Mouse (Mus musculus): ENCODE results near the gene Prkag2. TPM values are rescaled to one million over a fixed set of nuclear protein-coding genes. Genes with fewer than 3 reads are reported as not detected.

Gene Prkag2
- polyA plus RNA-seq, 1 experiment from 2014 or later: 7.2 TPM

DNA sequence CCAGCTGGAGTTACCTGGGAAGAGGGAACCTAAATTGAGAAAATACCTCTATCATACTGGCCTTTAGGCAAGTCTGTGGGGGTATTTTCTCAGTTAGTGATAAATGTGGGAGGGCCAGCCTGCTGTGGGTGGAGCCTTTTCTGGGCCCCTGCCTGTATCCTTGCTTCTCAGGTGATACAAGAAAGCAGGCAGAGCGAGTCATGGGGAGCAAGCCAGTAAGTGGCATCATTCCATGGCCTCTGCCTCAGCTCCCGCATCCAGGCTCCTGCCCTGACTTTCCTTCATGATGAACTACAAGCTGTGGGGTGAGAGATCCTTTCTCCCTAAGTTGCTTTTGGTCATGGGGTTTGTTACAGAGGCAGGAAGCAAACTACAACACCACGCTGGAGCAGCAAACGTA lies 196.4 kb downstream of the Prkag2 start:
- Histone ChIP-seq H3K36me3 (0 out of 2 replicates have a peak, but pooled peaks cover 5% of the 10 kb centered on the region), H3K27ac (no peak overlapping the region), H3K27me3 (replicated peaks) (peaks cover 10% of the 10 kb centered on the region; the same call in 1 of the 2 replicates), H3K4me1 (peaks cover 32% of the 10 kb centered on the region), H3K9ac (no peak overlapping the region), H3K4me3 (no peak overlapping the region), H3K9me3 (replicated peaks) (no peaks in the 10 kb centered on the region), H3K4me2 (no peak overlapping the region)
- no peak for ATAC-seq
- WGBS (ENCODE audit: insufficient replicate concordance): 74% methylated on average over 4 of the region's 4 CpGs

DNA sequence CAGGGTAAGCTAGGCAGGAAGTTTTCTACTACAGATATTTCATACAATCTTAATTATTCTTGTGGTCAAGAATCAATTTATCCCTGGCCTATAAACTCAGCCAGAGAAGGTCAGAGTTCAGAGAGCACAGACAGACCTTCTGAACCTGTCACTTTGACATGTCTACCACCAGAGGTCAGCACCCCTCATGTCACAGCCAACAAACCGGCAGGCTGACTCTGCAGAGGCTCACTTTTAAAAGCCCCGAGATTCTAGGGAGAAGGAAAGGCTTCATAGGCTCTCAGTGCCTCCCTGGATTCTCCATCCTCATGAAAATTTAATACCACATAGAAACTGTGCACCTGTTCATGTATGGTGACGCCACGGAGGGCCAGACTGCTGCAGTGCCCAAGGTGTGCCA lies 197.6 kb downstream of the Prkag2 start:
- Histone ChIP-seq H3K4me1 (peaks cover 21% of the 10 kb centered on the region), H3K27me3 (replicated peaks) (peaks cover 10% of the 10 kb centered on the region; the same call in 1 of the 2 replicates), H3K9ac (no peak overlapping the region), H3K9me3 (replicated peaks) (no peaks in the 10 kb centered on the region), H3K4me3 (no peak overlapping the region), H3K4me2 (no peak overlapping the region), H3K27ac (no peak overlapping the region), H3K36me3 (0 out of 2 replicates have a peak, but pooled peaks cover 5% of the 10 kb centered on the region)
- WGBS (ENCODE audit: insufficient replicate concordance): 33% methylated on average over 4 of the region's 4 CpGs
- ATAC-seq: no peak

DNA sequence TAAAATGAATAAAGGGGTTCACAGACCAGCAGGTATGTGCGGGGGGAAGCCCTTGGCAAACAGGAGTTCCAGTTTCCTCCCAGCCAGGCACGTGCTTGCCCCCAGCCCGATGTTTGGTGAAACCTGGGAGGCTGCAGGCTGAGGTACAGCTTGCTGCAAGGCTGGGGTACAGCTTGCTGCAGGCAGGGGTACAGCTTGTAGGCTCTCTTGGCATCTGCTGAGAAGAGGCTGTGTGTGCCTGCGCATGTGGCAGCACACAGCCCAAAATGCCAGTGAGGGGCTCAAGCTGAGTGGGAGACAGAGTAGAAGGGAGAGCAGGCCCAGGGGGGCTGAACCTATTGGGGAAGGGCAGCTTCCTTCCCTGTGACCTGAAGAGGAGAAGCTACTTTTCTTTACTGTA lies 204.8 kb downstream of the Prkag2 start:
- Histone ChIP-seq H3K27me3 (replicated peaks) (no peaks in the 10 kb centered on the region), H3K36me3 (no peaks in the 10 kb centered on the region), H3K27ac (no peak overlapping the region), H3K4me3 (no peak overlapping the region), H3K4me1 (peaks cover 11% of the 10 kb centered on the region; the same call in 1 of the 2 replicates), H3K4me2 (no peak overlapping the region), H3K9me3 (replicated peaks) (no peaks in the 10 kb centered on the region), H3K9ac (no peak overlapping the region)
- 74% methylated on average over 4 of the region's 4 CpGs for WGBS (ENCODE audit: insufficient replicate concordance)
- ATAC-seq: no peak

DNA sequence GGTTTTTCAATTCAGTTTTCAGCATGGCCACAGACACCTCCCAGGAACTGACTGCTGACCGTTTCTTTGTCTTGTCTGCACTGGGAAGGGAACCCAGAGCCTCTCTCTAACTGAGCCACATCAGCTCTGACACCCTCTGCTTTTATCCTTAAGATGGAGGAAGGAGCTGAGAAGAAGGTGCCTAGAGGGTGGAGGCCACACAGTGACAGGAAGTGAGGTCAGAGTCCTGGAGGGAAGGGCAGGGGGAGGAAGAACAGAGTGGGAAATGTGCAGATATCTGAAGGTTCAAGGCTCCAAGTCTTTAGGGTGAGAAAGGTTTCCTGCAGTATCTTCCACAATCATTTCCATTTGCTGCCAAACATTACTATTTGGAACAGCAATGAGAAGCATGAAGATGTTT lies 205.6 kb downstream of the Prkag2 start:
- no peak overlapping the region for H3K4me3 ChIP-seq
- H3K4me2 ChIP-seq: no peak overlapping the region
- 31% methylated on average over 1 of the region's 1 CpGs for WGBS (ENCODE audit: insufficient replicate concordance)
- H3K27me3 ChIP-seq (replicated peaks): no peaks in the 10 kb centered on the region
- no peaks in the 10 kb centered on the region for H3K9me3 ChIP-seq (replicated peaks)
- ATAC-seq: no peak
- peaks cover 16% of the 10 kb centered on the region; the same call in 1 of the 2 replicates for H3K4me1 ChIP-seq
- H3K9ac ChIP-seq: no peak overlapping the region
- no peak overlapping the region for H3K27ac ChIP-seq
- no peaks in the 10 kb centered on the region for H3K36me3 ChIP-seq

DNA sequence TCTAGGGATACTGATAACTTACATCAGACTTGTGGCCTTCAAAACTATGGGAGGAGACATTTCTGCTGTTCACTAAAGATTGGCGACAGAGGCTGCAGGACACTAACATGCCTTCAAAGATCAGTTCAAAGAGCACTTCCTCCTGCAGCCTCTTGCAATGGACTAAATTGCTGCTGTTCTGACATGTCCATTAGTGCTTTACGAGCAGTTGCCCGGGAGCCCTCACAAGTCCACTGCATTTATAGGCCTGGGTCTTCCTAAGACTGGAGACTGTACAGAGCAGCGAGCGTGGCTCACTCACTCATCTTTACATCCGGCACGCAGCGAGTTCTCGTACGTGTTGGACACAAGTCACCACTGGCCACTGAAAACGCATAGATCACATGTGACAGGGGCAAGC lies 208.0 kb downstream of the Prkag2 start:
- Histone ChIP-seq H3K4me1 (peaks cover 20% of the 10 kb centered on the region; the same call in 1 of the 2 replicates), H3K4me2 (no peak overlapping the region), H3K27me3 (replicated peaks) (no peaks in the 10 kb centered on the region), H3K9ac (no peak overlapping the region), H3K36me3 (no peaks in the 10 kb centered on the region), H3K9me3 (replicated peaks) (no peaks in the 10 kb centered on the region), H3K4me3 (no peak overlapping the region), H3K27ac (no peak overlapping the region)
- 78% methylated on average over 11 of the region's 11 CpGs for WGBS (ENCODE audit: insufficient replicate concordance)
- ATAC-seq: no peak

DNA sequence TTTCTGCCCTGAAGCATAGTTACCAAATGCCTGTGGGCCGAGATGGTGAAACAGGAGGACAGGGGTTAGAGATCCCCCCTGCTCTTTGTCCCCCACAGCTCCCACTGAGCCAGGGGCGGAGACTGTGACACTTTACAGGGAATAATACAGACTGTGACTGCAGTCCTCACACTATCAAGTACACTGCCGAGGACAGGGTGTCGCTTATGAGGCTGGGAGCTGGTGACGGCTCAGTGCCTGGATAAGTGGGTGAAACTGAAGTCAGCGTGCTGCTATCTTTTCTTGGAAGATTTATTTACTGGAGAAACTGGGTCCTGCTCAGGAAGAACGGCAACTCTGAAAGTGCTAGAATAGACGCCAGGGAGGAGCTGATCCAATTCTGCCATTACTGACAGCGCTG lies 210.6 kb downstream of the Prkag2 start:
- H3K36me3 ChIP-seq: peaks cover 12% of the 10 kb centered on the region
- H3K9ac ChIP-seq: no peak overlapping the region
- no peak for ATAC-seq
- H3K27me3 ChIP-seq (replicated peaks): no peaks in the 10 kb centered on the region
- H3K4me3 ChIP-seq: no peak overlapping the region
- no peaks in the 10 kb centered on the region for H3K9me3 ChIP-seq (replicated peaks)
- H3K4me2 ChIP-seq: no peak overlapping the region
- peaks cover 12% of the 10 kb centered on the region; the same call in 1 of the 2 replicates for H3K4me1 ChIP-seq
- H3K27ac ChIP-seq: 0 out of 2 replicates have a peak overlapping the region, but pooled peaks have one; percentile 7
- WGBS (ENCODE audit: insufficient replicate concordance): 62% methylated on average over 9 of the region's 9 CpGs

DNA sequence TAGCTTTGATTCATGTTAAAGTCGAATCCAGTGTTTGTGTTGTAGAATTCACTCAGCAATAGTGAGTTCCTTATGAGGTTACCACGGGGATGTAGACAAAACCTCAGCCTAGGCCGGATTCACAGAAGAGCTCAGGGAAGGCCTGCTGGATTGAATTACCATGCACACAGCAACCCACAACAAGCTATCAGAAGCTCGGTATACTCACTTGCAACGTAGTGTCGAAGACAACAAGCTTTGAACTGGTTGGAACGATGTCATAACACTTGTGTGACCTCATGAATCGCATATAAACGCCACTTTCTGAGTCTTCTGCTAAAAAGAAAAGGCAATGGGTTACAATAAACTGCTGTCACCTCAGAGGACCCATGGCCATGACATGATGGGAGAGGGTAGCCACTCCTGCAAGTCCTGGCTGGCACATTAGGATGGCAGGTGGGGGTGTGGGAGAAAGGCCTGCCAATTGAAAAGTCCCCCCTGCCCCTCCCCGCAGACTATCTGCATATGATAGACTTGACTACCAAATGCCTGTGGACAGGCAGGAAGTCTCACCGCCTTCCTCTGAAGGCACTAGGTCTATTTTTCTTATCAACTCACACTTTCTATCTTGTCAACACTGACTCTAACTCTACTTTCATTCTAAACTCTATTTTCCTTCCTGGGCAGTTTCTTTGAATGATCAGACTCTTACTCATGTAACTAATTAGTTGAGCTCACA lies 211.4 kb downstream of the Prkag2 start:
- Histone ChIP-seq H3K4me3 (no peak overlapping the region), H3K4me1 (peaks cover 9% of the 10 kb centered on the region; the same call in 1 of the 2 replicates), H3K9ac (no peak overlapping the region), H3K9me3 (replicated peaks) (no peaks in the 10 kb centered on the region), H3K27ac (no peak overlapping the region), H3K4me2 (no peak overlapping the region), H3K36me3 (peaks cover 15% of the 10 kb centered on the region), H3K27me3 (replicated peaks) (no peaks in the 10 kb centered on the region)
- WGBS (ENCODE audit: insufficient replicate concordance): 65% methylated on average over 11 of the region's 11 CpGs
- ATAC-seq: no peak

DNA sequence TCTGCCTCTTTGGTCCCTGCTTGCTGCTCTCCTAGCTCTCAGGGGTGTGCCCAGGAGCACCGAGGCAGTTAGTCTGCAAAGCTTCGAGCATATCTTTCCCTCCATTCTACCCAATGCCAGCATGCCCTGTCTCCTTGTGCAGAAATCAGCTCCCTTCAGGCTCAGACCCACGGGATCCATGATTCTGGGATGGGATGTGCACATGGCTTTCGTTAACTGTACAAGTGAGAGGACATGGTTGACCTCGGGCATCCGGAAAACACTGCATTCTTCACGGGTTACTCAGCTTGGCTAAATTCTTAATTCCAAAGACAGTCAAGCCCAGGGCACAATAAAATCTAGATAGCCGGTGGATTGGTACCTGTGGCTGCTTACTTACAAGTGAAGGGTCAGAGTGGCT lies 213.2 kb downstream of the Prkag2 start:
- no peak for ATAC-seq
- no peak overlapping the region for H3K4me3 ChIP-seq
- H3K4me1 ChIP-seq: peaks cover 9% of the 10 kb centered on the region; the same call in 1 of the 2 replicates
- peaks cover 15% of the 10 kb centered on the region for H3K36me3 ChIP-seq
- no peak overlapping the region for H3K9ac ChIP-seq
- WGBS (ENCODE audit: insufficient replicate concordance): 72% methylated on average over 8 of the region's 8 CpGs
- no peak overlapping the region for H3K27ac ChIP-seq
- H3K9me3 ChIP-seq (replicated peaks): no peaks in the 10 kb centered on the region
- no peaks in the 10 kb centered on the region for H3K27me3 ChIP-seq (replicated peaks)
- no peak overlapping the region for H3K4me2 ChIP-seq

DNA sequence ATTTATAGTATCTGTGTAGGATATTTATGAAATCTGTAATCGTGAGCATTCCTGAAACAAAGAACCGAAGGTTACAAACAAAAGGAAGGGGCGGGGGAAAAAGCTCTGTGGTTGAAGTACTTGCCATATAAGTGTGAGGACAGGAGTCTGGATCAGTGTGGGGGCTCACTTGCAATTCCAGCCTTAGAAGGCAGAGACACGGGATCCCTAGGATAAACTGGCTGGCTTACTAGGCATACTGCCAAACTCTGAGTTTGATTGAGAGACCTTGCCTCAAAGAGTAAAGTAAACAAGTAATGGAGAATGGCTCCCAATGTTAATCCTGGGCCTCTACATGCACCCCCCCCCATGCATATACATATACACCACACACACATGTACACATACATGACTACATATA lies 221.7 kb downstream of the Prkag2 start:
- Histone ChIP-seq H3K4me1 (peaks cover 27% of the 10 kb centered on the region), H3K36me3 (no peaks in the 10 kb centered on the region), H3K4me3 (no peak overlapping the region), H3K4me2 (peak overlapping the region; percentile 21; the same call in 1 of the 2 replicates), H3K9ac (no peak overlapping the region), H3K27ac (no peak overlapping the region), H3K9me3 (replicated peaks) (no peaks in the 10 kb centered on the region), H3K27me3 (replicated peaks) (no peaks in the 10 kb centered on the region)
- ATAC-seq: no peak
- 39% methylated on average over 4 of the region's 4 CpGs for WGBS (ENCODE audit: insufficient replicate concordance)

DNA sequence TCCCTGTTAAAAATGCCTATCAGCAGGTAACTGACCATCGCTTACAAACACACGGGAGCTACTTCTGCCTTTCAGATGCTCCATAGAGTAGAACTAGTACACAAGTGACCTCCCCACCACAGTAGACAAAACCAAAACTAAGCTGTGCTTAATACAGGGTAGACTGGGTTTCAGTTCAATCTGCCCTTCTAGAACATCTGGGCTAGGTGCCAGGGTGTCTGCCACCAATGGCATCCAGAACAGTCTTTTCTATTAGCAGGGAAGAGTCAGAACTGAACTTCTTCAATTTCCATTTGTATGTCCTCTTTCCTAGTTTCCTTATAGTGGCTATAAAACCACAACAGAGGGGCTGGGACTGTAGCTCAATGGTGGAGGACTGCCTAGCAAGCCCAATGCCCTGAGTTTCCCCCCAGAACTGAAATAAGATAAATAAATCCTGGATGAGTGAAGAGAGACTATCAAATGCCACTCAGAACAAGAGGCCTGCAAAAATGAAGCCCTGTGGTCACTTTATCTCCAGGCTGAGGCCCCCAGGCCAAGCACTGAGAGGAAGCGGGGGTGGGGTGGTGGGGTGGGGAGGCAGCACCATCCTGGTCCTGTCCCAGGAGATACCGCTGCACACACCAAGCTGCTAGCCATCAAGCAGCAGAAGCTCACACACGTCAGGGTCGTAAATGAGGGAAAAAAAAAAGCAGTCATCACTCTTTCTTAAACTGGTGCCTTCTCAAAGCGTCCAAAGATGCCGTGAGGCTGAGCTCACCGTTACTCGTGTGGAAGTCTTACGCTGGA lies 222.4 kb downstream of the Prkag2 start:
- ATAC-seq: peak; percentile 72
- H3K4me3 ChIP-seq: no peak overlapping the region
- H3K4me2 ChIP-seq: peak overlapping the region; percentile 21
- no peak overlapping the region for H3K27ac ChIP-seq
- H3K9me3 ChIP-seq (replicated peaks): no peaks in the 10 kb centered on the region
- H3K9ac ChIP-seq: peak overlapping the region; percentile 39; the same call in 1 of the 2 replicates
- H3K27me3 ChIP-seq (replicated peaks): no peaks in the 10 kb centered on the region
- H3K36me3 ChIP-seq: no peaks in the 10 kb centered on the region
- peaks cover 33% of the 10 kb centered on the region for H3K4me1 ChIP-seq
- 21% methylated on average over 11 of the region's 11 CpGs for WGBS (ENCODE audit: insufficient replicate concordance)

DNA sequence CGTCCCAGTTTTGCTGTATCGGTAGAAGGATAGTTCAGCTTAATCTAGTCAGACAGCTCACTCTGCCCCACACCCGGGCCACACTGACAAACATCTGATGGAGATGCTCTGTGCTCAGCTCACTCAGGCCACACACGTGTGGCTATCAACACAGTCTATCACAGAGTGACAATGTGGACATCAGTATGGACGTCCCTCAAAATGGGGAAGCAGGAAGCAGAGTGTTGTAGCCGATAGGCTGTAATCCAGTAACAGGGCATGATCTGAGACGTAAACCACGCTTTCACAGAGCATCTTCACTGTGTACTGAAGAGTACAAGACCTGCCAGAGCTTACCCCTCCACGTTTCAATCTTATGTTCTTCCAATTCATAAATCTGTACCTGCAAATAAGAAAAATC lies 223.8 kb downstream of the Prkag2 start:
- H3K27me3 ChIP-seq (replicated peaks): no peaks in the 10 kb centered on the region
- 24% methylated on average over 9 of the region's 9 CpGs for WGBS (ENCODE audit: insufficient replicate concordance)
- H3K27ac ChIP-seq: no peak overlapping the region
- peaks cover 38% of the 10 kb centered on the region for H3K4me1 ChIP-seq
- H3K36me3 ChIP-seq: no peaks in the 10 kb centered on the region
- no peak for ATAC-seq
- no peak overlapping the region for H3K4me3 ChIP-seq
- no peaks in the 10 kb centered on the region for H3K9me3 ChIP-seq (replicated peaks)
- no peak overlapping the region for H3K4me2 ChIP-seq
- no peak overlapping the region for H3K9ac ChIP-seq

DNA sequence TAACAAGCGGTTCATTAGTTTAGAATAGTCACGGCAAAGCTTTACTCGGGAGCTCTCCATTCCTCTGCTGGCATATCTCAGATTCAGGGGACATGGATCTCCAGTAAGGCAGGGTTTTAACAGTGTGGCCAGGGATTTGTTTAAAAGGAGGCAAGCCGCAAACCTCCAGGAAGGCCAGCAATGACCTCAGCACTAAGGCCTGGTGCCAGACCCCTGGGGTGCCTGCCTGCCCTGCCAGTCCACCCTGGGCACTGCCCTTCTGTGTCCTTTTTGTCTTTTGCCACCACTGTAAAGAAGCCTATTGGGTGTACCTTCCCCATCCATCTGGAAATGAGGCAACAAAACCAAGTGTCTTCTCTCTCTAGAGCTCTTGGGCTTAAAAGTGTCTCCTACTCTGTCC lies 226.3 kb downstream of the Prkag2 start:
- WGBS (ENCODE audit: insufficient replicate concordance): 75% methylated on average over 4 of the region's 4 CpGs
- no peak for ATAC-seq
- H3K27me3 ChIP-seq (replicated peaks): no peaks in the 10 kb centered on the region
- H3K36me3 ChIP-seq: no peaks in the 10 kb centered on the region
- H3K4me1 ChIP-seq: peaks cover 60% of the 10 kb centered on the region
- H3K27ac ChIP-seq: no peak overlapping the region
- no peak overlapping the region for H3K9ac ChIP-seq
- H3K4me3 ChIP-seq: no peak overlapping the region
- H3K4me2 ChIP-seq: no peak overlapping the region
- no peaks in the 10 kb centered on the region for H3K9me3 ChIP-seq (replicated peaks)
